Mouse (Mus musculus) v-Abl transformed pro-B cells (cell line): ENCODE results near the gene Papolb.

Source experiments
- in situ Hi-C, 2 experiments: fragments of 400-800 bp; cut with MboI; formaldehyde crosslinking; loops; one replicate each; pipeline ENCODE4 v1.15.1; 2025; ENCODE audit not compliant: unreplicated experiment in 2 of 2

Papolb gene

GRCm38 (mm10) chr5:142529915-142530314 is at the start of gene Papolb:
Gene Papolb (minus strand): TSS chr5:142530076.
- in situ Hi-C loops, result no loop called here

- in situ Hi-C loops, result no loop called here
These were observed 48.3 kb upstream of the Papolb start for GRCm38 (mm10) chr5:142578192-142578591.

GRCm38 (mm10) chr5:142576832-142577231 is 47.0 kb upstream of the Papolb start:
- in situ Hi-C loops, result no loop called here

GRCm38 (mm10) chr5:142574323-142575057 is 44.6 kb upstream of the Papolb start:
- in situ Hi-C loops, result no loop called here

- in situ Hi-C loops, result loop anchor here (5.0 to 10.0 kb wide), 2 partner anchors 278 to 380 kb away; no protein-coding TSS in a partner anchor
These were observed 34.7 kb upstream of the Papolb start for GRCm38 (mm10) chr5:142564606-142565005.

- in situ Hi-C loops, result loop anchor here (5.0 to 10.0 kb wide), 2 partner anchors 282 to 385 kb away; no protein-coding TSS in a partner anchor
These were observed 30.4 kb upstream of the Papolb start for GRCm38 (mm10) chr5:142560261-142560660.

GRCm38 (mm10) chr5:142557397-142558067 is 27.7 kb upstream of the Papolb start:
- in situ Hi-C loops, result no loop called here

- in situ Hi-C loops, result no loop called here
These were observed 26.8 kb upstream of the Papolb start for GRCm38 (mm10) chr5:142556721-142557120.

GRCm38 (mm10) chr5:142555866-142556265 is 26.0 kb upstream of the Papolb start:
- in situ Hi-C loops, result no loop called here

- in situ Hi-C loops, result no loop called here
These were observed 21.1 kb upstream of the Papolb start, which contains the start of gene Radil for GRCm38 (mm10) chr5:142550706-142551652. Gene Radil (minus strand): TSS chr5:142551098.

GRCm38 (mm10) chr5:142549961-142550705 is 20.3 kb upstream of the Papolb start:
- in situ Hi-C loops, result no loop called here

- in situ Hi-C loops, result no loop called here
These were observed 19.6 kb upstream of the Papolb start for GRCm38 (mm10) chr5:142549441-142549840.

- in situ Hi-C loops, result no loop called here
These were observed 17.2 kb upstream of the Papolb start for GRCm38 (mm10) chr5:142547066-142547465.

GRCm38 (mm10) chr5:142546344-142546743 is 16.5 kb upstream of the Papolb start:
- in situ Hi-C loops, result no loop called here

GRCm38 (mm10) chr5:142545014-142545795 is 15.3 kb upstream of the Papolb start:
- in situ Hi-C loops, result no loop called here

- in situ Hi-C loops, result no loop called here
These were observed 7.4 kb upstream of the Papolb start for GRCm38 (mm10) chr5:142537286-142537685.

GRCm38 (mm10) chr5:142535388-142535787 is 5.5 kb upstream of the Papolb start:
- in situ Hi-C loops, result no loop called here

GRCm38 (mm10) chr5:142524711-142525464 is 5.0 kb downstream of the Papolb start:
- in situ Hi-C loops, result no loop called here
